Mouse (Mus musculus): ENCODE results near the gene Garnl3.
A peak's percentile ranks its signal among the peaks of the same experiment; 100 is the strongest.
"Not testable (repeated sequence)": the region's sequence is repeated elsewhere in the genome, so short reads cannot be mapped to it uniquely, and the experiment has no call there.

Garnl3 gene

GRCm38 (mm10) chr2:33156283-33156781 lies 24.9 kb upstream of the Garnl3 start:
- DNase-seq (ENCODE audit: low read depth, low spot score) = no peak

- DNase-seq (ENCODE audit: low read depth, low spot score) = peak; percentile 82
These were observed 23.4 kb upstream of the Garnl3 start for GRCm38 (mm10) chr2:33154751-33155372.

- DNase-seq (ENCODE audit: low read depth, low spot score) = no peak
These were observed 15.5 kb upstream of the Garnl3 start for GRCm38 (mm10) chr2:33146994-33147393.

- DNase-seq (ENCODE audit: low read depth, low spot score) = no peak
These were observed 11.8 kb upstream of the Garnl3 start for GRCm38 (mm10) chr2:33143292-33143691.

- no peak for DNase-seq (ENCODE audit: low read depth, low spot score)
These were observed 7.0 kb upstream of the Garnl3 start for GRCm38 (mm10) chr2:33138491-33138890.

- DNase-seq (ENCODE audit: low read depth, low spot score) = no peak
These were observed 6.3 kb upstream of the Garnl3 start for GRCm38 (mm10) chr2:33137731-33138130.

GRCm38 (mm10) chr2:33137244-33137643 lies 5.8 kb upstream of the Garnl3 start:
- no peak for DNase-seq (ENCODE audit: low read depth, low spot score)

GRCm38 (mm10) chr2:33136366-33136765 lies 4.9 kb upstream of the Garnl3 start:
- no peak for DNase-seq (ENCODE audit: low read depth, low spot score)

GRCm38 (mm10) chr2:33134766-33135490 lies 3.5 kb upstream of the Garnl3 start:
- DNase-seq (ENCODE audit: low read depth, low spot score) = no peak

GRCm38 (mm10) chr2:33132306-33132705 lies 852 bp upstream of the Garnl3 start:
- DNase-seq (ENCODE audit: low read depth, low spot score) = no peak

- DNase-seq (ENCODE audit: low read depth, low spot score) = peak; percentile 99
These were observed 649 bp downstream of the Garnl3 start for GRCm38 (mm10) chr2:33130526-33131483.

GRCm38 (mm10) chr2:33130141-33130525 lies 1.3 kb downstream of the Garnl3 start:
- no peak for DNase-seq (ENCODE audit: low read depth, low spot score)

- peak; percentile 36 for DNase-seq (ENCODE audit: low read depth, low spot score)
These were observed 1.8 kb downstream of the Garnl3 start for GRCm38 (mm10) chr2:33129696-33130095.

- DNase-seq (ENCODE audit: low read depth, low spot score) = no peak
These were observed 2.4 kb downstream of the Garnl3 start for GRCm38 (mm10) chr2:33129005-33129404.

- no peak for DNase-seq (ENCODE audit: low read depth, low spot score)
These were observed 4.2 kb downstream of the Garnl3 start for GRCm38 (mm10) chr2:33127271-33127670.

GRCm38 (mm10) chr2:33122856-33123255 lies 8.6 kb downstream of the Garnl3 start:
- no peak for DNase-seq (ENCODE audit: low read depth, low spot score)

- DNase-seq (ENCODE audit: low read depth, low spot score) = no peak
These were observed 30.9 kb downstream of the Garnl3 start for GRCm38 (mm10) chr2:33100536-33100935.

GRCm38 (mm10) chr2:33097326-33097725 lies 34.1 kb downstream of the Garnl3 start:
- not testable (repeated sequence) for DNase-seq (ENCODE audit: low read depth, low spot score)

GRCm38 (mm10) chr2:33095221-33095671 lies 36.2 kb downstream of the Garnl3 start:
- DNase-seq (ENCODE audit: low read depth, low spot score) = no peak

- DNase-seq (ENCODE audit: low read depth, low spot score) = no peak
These were observed 40.6 kb downstream of the Garnl3 start for GRCm38 (mm10) chr2:33090620-33091520.

- not testable (repeated sequence) for DNase-seq (ENCODE audit: low read depth, low spot score)
These were observed 41.4 kb downstream of the Garnl3 start for GRCm38 (mm10) chr2:33090033-33090400.
